Mouse (Mus musculus): ENCODE data around the gene Cpz. TPM values are rescaled to one million over a fixed set of nuclear protein-coding genes. Genes with fewer than 3 reads are reported as not detected.

Cpz gene
- total RNA-seq (2017): not detected in 3 replicates

- no peak for ATAC-seq (replicated peaks; ENCODE audit: insufficient number of reproducible peaks, low FRiP score, low TSS enrichment, poor library complexity, severe bottlenecking)
These were observed at the start of gene Cpz for GRCm38 (mm10) chr5:35525469-35526123. TSS of gene Cpz (minus strand) at chr5:35525698.

- peak; percentile 98 for ATAC-seq (replicated peaks; ENCODE audit: insufficient number of reproducible peaks, low FRiP score, low TSS enrichment, poor library complexity, severe bottlenecking)
These were observed 49.4 kb upstream of the Cpz start, which contains the start of gene Trmt44 for GRCm38 (mm10) chr5:35574653-35575599. TSS of gene Trmt44 (minus strand) at chr5:35575070.

GRCm38 (mm10) chr5:35571546-35571945, 46.0 kb upstream of the Cpz start:
- ATAC-seq (replicated peaks; ENCODE audit: insufficient number of reproducible peaks, low FRiP score, low TSS enrichment, poor library complexity, severe bottlenecking): no peak

GRCm38 (mm10) chr5:35566632-35567031, 41.1 kb upstream of the Cpz start:
- ATAC-seq (replicated peaks; ENCODE audit: insufficient number of reproducible peaks, low FRiP score, low TSS enrichment, poor library complexity, severe bottlenecking): no peak

GRCm38 (mm10) chr5:35565217-35565616, 39.7 kb upstream of the Cpz start:
- ATAC-seq (replicated peaks; ENCODE audit: insufficient number of reproducible peaks, low FRiP score, low TSS enrichment, poor library complexity, severe bottlenecking): no peak

GRCm38 (mm10) chr5:35563449-35563848, 38.0 kb upstream of the Cpz start:
- peak; percentile 79 for ATAC-seq (replicated peaks; ENCODE audit: insufficient number of reproducible peaks, low FRiP score, low TSS enrichment, poor library complexity, severe bottlenecking)

- ATAC-seq (replicated peaks; ENCODE audit: insufficient number of reproducible peaks, low FRiP score, low TSS enrichment, poor library complexity, severe bottlenecking): no peak
These were observed 37.1 kb upstream of the Cpz start for GRCm38 (mm10) chr5:35562616-35563015.

- ATAC-seq (replicated peaks; ENCODE audit: insufficient number of reproducible peaks, low FRiP score, low TSS enrichment, poor library complexity, severe bottlenecking): no peak
These were observed 33.9 kb upstream of the Cpz start for GRCm38 (mm10) chr5:35559447-35559846.

- ATAC-seq (replicated peaks; ENCODE audit: insufficient number of reproducible peaks, low FRiP score, low TSS enrichment, poor library complexity, severe bottlenecking): no peak
These were observed 32.6 kb upstream of the Cpz start for GRCm38 (mm10) chr5:35557946-35558621.

GRCm38 (mm10) chr5:35556393-35556792, 30.9 kb upstream of the Cpz start:
- no peak for ATAC-seq (replicated peaks; ENCODE audit: insufficient number of reproducible peaks, low FRiP score, low TSS enrichment, poor library complexity, severe bottlenecking)

- no peak for ATAC-seq (replicated peaks; ENCODE audit: insufficient number of reproducible peaks, low FRiP score, low TSS enrichment, poor library complexity, severe bottlenecking)
These were observed 27.5 kb upstream of the Cpz start for GRCm38 (mm10) chr5:35552838-35553539.

- no peak for ATAC-seq (replicated peaks; ENCODE audit: insufficient number of reproducible peaks, low FRiP score, low TSS enrichment, poor library complexity, severe bottlenecking)
These were observed 26.6 kb upstream of the Cpz start for GRCm38 (mm10) chr5:35551855-35552837.

GRCm38 (mm10) chr5:35546127-35546526, 20.6 kb upstream of the Cpz start:
- no peak for ATAC-seq (replicated peaks; ENCODE audit: insufficient number of reproducible peaks, low FRiP score, low TSS enrichment, poor library complexity, severe bottlenecking)

- ATAC-seq (replicated peaks; ENCODE audit: insufficient number of reproducible peaks, low FRiP score, low TSS enrichment, poor library complexity, severe bottlenecking): no peak
These were observed 15.7 kb upstream of the Cpz start for GRCm38 (mm10) chr5:35541059-35541790.

GRCm38 (mm10) chr5:35540555-35540954, 15.1 kb upstream of the Cpz start:
- ATAC-seq (replicated peaks; ENCODE audit: insufficient number of reproducible peaks, low FRiP score, low TSS enrichment, poor library complexity, severe bottlenecking): no peak

GRCm38 (mm10) chr5:35539576-35539975, 14.1 kb upstream of the Cpz start:
- ATAC-seq (replicated peaks; ENCODE audit: insufficient number of reproducible peaks, low FRiP score, low TSS enrichment, poor library complexity, severe bottlenecking): no peak

GRCm38 (mm10) chr5:35538022-35538421, 12.5 kb upstream of the Cpz start:
- no peak for ATAC-seq (replicated peaks; ENCODE audit: insufficient number of reproducible peaks, low FRiP score, low TSS enrichment, poor library complexity, severe bottlenecking)
